Mouse (Mus musculus): ENCODE measurements at regions not wholly inside any gene's neighbourhood (a gene's known extent, or its start where the extent isn't known, plus 50 kb on each side); places are given as distances from the start of the nearest gene placed in this dataset.
A peak's percentile ranks its signal among the peaks of the same experiment; 100 is the strongest.

- Histone ChIP-seq H3K27ac (ENCODE audit: insufficient read depth, low read depth, low read length) (no peak overlapping the region), H3K4me1 (ENCODE audit: control insufficient read depth, insufficient read depth, low read length) (no peaks in the 10 kb centered on the region), H3K4me3 (ENCODE audit: insufficient read depth, low read length) (no peak overlapping the region)
- TF ChIP-seq CTCF (IDR thresholded peaks at IDR 0.05; ENCODE audit: low read depth, low read length) = peak; percentile 48
- no peak for TF ChIP-seq POLR2A (IDR thresholded peaks at IDR 0.05; ENCODE audit: borderline replicate concordance, low read depth, low read length)
Observed at GRCm38 (mm10) chr1:42779761-42780160, 71.3 kb upstream of the Mrps9 start.

GRCm38 (mm10) chr1:42780266-42780665, 70.8 kb upstream of the Mrps9 start:
- H3K4me3 ChIP-seq (ENCODE audit: insufficient read depth, low read length) = no peak overlapping the region
- H3K27ac ChIP-seq (ENCODE audit: insufficient read depth, low read depth, low read length) = no peak overlapping the region
- no peak for TF ChIP-seq CTCF (IDR thresholded peaks at IDR 0.05; ENCODE audit: low read depth, low read length)
- no peak for TF ChIP-seq POLR2A (IDR thresholded peaks at IDR 0.05; ENCODE audit: borderline replicate concordance, low read depth, low read length)
- H3K4me1 ChIP-seq (ENCODE audit: control insufficient read depth, insufficient read depth, low read length) = no peaks in the 10 kb centered on the region

DNA sequence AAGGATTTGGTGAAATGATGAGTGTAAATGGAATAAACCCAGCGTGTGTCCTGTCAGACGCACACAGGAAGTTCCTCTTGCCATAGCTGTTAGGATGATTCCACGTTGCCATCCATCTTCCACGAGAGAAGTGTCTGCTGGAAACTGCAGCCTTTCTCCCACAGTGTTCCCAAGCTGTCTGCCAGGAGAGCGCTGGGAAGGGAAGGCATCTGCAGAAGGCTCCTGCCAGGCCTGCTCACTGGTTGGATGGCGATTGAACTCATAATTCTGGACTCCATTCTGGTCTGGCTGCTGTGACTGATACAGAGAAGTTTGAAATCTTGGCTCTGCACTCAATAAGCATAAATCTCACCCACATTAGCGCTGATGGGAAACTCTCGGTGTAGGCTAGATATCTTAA, 69.5 kb upstream of the Mrps9 start:
- no peak overlapping the region for H3K27ac ChIP-seq (ENCODE audit: insufficient read depth, low read depth, low read length)
- H3K4me3 ChIP-seq (ENCODE audit: insufficient read depth, low read length) = no peak overlapping the region
- TF ChIP-seq CTCF (IDR thresholded peaks at IDR 0.05; ENCODE audit: low read depth, low read length) (no peak), POLR2A (IDR thresholded peaks at IDR 0.05; ENCODE audit: borderline replicate concordance, low read depth, low read length) (no peak)
- H3K4me1 ChIP-seq (ENCODE audit: control insufficient read depth, insufficient read depth, low read length) = no peaks in the 10 kb centered on the region

GRCm38 (mm10) chr1:42783072-42783672, 67.9 kb upstream of the Mrps9 start:
- no peak for TF ChIP-seq POLR2A (IDR thresholded peaks at IDR 0.05; ENCODE audit: borderline replicate concordance, low read depth, low read length)
- TF ChIP-seq CTCF (IDR thresholded peaks at IDR 0.05; ENCODE audit: low read depth, low read length) = no peak

GRCm38 (mm10) chr1:42787240-42787639, 63.8 kb upstream of the Mrps9 start:
- Histone ChIP-seq H3K4me3 (ENCODE audit: insufficient read depth, low read length) (no peak overlapping the region), H3K4me1 (ENCODE audit: control insufficient read depth, insufficient read depth, low read length) (no peaks in the 10 kb centered on the region), H3K27ac (ENCODE audit: insufficient read depth, low read depth, low read length) (no peak overlapping the region)
- TF ChIP-seq CTCF (IDR thresholded peaks at IDR 0.05; ENCODE audit: low read depth, low read length) (no peak), POLR2A (IDR thresholded peaks at IDR 0.05; ENCODE audit: borderline replicate concordance, low read depth, low read length) (no peak)

More at GRCm38 (mm10) chr1:42783072-42783672, 67.9 kb upstream of the Mrps9 start:
- no peaks in the 10 kb centered on the region for H3K4me1 ChIP-seq (ENCODE audit: control insufficient read depth, insufficient read depth, low read length)
- H3K27ac ChIP-seq (ENCODE audit: insufficient read depth, low read depth, low read length) = no peak overlapping the region
- no peak overlapping the region for H3K4me3 ChIP-seq (ENCODE audit: insufficient read depth, low read length)

GRCm38 (mm10) chr1:42788413-42788812, 62.6 kb upstream of the Mrps9 start:
- no peak overlapping the region for H3K27ac ChIP-seq (ENCODE audit: insufficient read depth, low read depth, low read length)
- no peaks in the 10 kb centered on the region for H3K4me1 ChIP-seq (ENCODE audit: control insufficient read depth, insufficient read depth, low read length)
- H3K4me3 ChIP-seq (ENCODE audit: insufficient read depth, low read length) = no peak overlapping the region
- no peak for TF ChIP-seq CTCF (IDR thresholded peaks at IDR 0.05; ENCODE audit: low read depth, low read length)
- TF ChIP-seq POLR2A (IDR thresholded peaks at IDR 0.05; ENCODE audit: borderline replicate concordance, low read depth, low read length) = no peak

All from bone marrow macrophage, adult 2 months (primary cell).